Mouse (Mus musculus): ENCODE results near the gene Birc7. TPM values are rescaled to one million over a fixed set of nuclear protein-coding genes. Genes with fewer than 3 reads are reported as not detected.

The Birc7 gene
- polyA plus RNA-seq (2012; rRNA removed) = not detected in 2 replicates

DNA sequence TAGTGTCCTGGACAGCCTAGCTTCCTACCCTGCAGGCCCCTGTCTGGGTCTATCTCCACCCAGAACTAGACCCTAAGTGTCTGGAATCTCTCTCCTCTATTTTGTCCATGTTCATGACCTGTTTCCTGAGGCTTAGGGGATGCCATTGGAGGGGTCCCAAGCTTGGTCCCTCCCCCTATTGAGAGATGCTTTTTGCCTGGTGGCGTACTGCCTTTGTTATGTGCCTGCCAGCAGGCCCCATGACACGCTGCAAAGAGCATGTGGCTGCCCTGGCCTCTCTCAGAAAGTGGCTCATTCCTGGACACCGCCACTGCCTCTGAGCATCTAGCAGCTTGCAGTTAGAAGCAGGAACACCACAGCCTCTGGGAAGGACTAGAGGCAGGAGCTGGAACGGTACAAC lies at the start of gene Birc7:
Gene Birc7 (plus strand): TSS at position 301 of the 400 bp plus-strand sequence.

DNA sequence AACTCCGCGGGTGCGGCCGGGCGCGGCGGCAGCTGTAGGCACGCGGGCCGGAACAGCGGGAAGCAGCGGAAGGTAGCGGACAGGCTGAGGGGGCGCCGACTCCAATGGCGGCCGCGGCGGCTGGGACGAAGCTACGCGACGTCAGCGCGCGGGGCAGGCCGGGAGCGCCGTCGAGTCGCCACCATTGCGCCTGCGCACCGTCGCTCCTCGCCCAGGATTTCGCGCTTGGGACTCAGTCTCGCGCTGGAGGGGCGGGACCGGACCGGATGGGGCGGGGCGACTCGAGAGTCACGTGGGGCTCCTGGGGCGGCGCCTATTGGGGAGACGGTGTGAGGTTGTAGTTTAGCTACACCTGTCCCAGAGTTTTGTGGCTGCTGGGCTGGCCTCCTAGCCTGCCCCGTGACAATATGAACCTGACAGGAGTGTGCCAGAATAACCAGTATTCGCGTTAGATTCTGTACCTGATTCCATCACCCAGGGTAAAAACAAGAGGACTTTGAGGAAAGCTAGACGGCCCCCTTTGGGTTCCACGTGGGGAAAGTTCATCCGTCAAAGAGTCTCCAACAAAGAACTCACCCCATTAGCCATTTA lies 7.9 kb upstream of the Birc7 start, which contains the start of gene Ythdf1:
Gene Ythdf1 (minus strand): TSS at position 140 of the 591 bp plus-strand sequence.

DNA sequence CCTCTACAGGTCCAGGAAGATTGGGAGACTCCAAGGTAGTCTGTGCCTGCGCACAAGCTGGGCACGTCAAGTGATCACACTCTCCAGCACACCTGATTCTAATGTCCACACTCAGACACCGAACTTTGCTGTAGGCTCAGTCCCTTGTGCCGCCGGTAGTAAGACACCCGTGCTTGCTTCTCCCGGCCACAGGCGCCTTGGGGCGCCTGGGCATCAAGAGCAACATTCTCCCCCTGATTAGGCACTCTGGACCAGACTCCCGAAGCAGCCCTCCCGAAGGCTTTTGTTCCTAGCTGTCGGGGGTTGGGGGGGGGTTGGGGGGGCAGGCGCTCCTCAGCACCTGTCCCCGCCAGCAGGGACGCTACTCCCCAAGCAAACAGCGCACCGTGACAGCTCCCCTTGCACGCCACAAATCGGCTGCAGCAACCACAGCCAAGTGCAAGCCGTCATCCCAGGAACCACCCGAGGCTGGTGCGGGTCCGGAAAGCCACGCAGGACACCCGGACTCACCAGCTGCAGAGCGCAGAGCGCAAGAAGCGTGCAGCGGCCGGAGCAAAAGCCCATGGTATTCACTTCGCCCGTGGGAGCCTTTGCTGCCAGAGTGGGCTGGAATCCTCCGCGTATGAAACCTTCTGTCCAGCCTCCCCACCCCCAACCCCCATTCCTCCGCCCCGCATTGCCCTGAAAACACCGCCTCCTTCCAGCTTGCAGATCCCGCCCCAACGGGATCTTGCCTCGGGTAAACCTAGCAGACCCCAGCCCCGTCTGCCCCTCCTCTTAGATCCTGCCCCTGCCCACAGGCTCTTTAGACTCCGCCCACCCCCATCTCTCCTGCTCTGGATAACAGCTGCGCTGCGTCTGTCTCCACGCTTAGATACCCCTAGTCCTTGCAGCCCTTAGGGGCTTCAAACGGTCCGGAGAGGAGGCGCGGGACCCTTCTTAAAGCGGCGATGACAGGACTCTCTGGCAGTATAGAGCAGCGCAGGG lies 25.5 kb downstream of the Birc7 start, which contains the start of gene Nkain4:
Gene Nkain4 (minus strand): TSS at position 639 of the 987 bp plus-strand sequence.

DNA sequence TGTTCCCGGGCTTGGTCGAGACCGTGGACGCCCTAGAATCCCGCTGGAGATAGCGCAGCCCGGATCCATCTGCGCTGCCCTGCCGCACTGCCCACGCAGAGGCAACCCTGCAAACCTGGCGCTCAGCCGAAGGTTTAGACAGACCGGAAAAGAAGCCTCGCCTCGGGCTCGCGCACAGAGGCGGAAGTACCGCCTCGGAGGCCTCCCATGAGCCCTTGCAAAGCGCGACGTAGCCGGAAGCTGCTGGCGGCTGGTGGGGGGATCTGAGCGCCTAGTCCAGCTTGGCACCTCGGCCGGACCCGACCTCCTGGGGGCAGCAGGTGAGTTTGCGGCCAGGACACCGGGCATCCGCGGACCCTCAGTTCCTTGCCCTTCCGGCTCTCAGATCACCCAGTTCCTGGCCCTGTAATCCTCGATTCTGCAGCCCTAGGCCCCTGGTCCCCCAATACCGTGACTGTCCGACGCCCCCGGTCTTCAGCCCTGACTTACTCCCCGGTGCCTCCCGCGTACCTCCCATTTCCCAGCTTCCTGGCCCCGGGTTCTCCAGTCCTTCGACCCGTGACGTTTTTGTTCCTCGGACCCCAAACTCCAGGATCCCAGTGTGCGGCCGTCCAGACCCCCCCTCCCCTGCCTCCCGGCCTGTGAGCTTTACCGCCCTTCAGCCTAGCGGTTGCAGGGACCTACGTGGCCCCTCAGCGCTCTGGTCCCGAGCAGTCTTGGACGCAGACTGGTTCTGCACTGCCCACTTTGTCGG lies 38.4 kb downstream of the Birc7 start, which contains the start of gene Arfgap1:
Gene Arfgap1 (plus strand): TSS at position 216 of the 754 bp plus-strand sequence.

Other genes starting within 250 kb of the Birc7 start
- gene Dido1, start 219.0 kb upstream of the Birc7 start, polyA plus RNA-seq (2012; rRNA removed) = 10.3 and 11.9 TPM in 2 replicates
- gene Gid8, start 218.9 kb upstream of the Birc7 start, polyA plus RNA-seq (2012; rRNA removed) = 24.9 and 27.5 TPM in 2 replicates
- 189 and 202 TPM in 2 replicates for gene Slc17a9, start 203.8 kb upstream of the Birc7 start, polyA plus RNA-seq (2012; rRNA removed)
- gene Bhlhe23, start 152.1 kb upstream of the Birc7 start, polyA plus RNA-seq (2012; rRNA removed) = not detected in 2 replicates
- 19.5 and 22.9 TPM in 2 replicates for gene Ythdf1, start 8.1 kb upstream of the Birc7 start, polyA plus RNA-seq (2012; rRNA removed)
- gene Nkain4, start 25.7 kb downstream of the Birc7 start, polyA plus RNA-seq (2012; rRNA removed) = 5.8 and 8.6 TPM in 2 replicates
- gene Arfgap1, start 38.2 kb downstream of the Birc7 start, polyA plus RNA-seq (2012; rRNA removed) = 59.6 and 62.9 TPM in 2 replicates
- 4.1 and 4.6 TPM in 2 replicates for gene Col20a1, start 57.5 kb downstream of the Birc7 start, polyA plus RNA-seq (2012; rRNA removed)
- 0.06 and 0.25 TPM in 2 replicates for gene Chrna4, start 114.5 kb downstream of the Birc7 start, polyA plus RNA-seq (2012; rRNA removed)
- gene Kcnq2, start 206.3 kb downstream of the Birc7 start, polyA plus RNA-seq (2012; rRNA removed) = 1.1 and 1.4 TPM in 2 replicates
- 8.8 and 9.5 TPM in 2 replicates for gene Eef1a2, start 228.0 kb downstream of the Birc7 start, polyA plus RNA-seq (2012; rRNA removed)